Mouse (Mus musculus) kidney, embryonic 15.5 days (tissue): ENCODE measurements around the gene Fastkd5. TPM values are rescaled to one million over a fixed set of nuclear protein-coding genes. Genes with fewer than 3 reads are reported as not detected.
"Not testable (repeated sequence)": the region's sequence is repeated elsewhere in the genome, so short reads cannot be mapped to it uniquely, and the experiment has no call there.

Experiments used
- ATAC-seq: fragments of 200-750 bp; cut with Nextera tagmentation; replicated peaks from 2 replicates; pipeline ENCODE4 v1.8.0; 2017; ENCODE audit warnings: moderate TSS enrichment; ENCODE audit not compliant: low FRiP score
- H3K27ac ChIP-seq: fragments of 300-500 bp; sonication (generic); 2 replicates; pipeline ENCODE4 v1.5.1; 2015; ENCODE audit warnings: mild to moderate bottlenecking, inconsistent platforms
- H3K27me3 ChIP-seq: fragments of 300-500 bp; sonication (generic); 2 replicates; pipeline ENCODE4 v1.6.1; 2015; ENCODE audit warnings: inconsistent platforms
- H3K36me3 ChIP-seq: fragments of 300-500 bp; sonication (generic); 2 replicates; pipeline ENCODE4 v1.6.1; 2015; ENCODE audit warnings: inconsistent platforms
- H3K4me1 ChIP-seq: fragments of 300-500 bp; sonication (generic); 2 replicates; pipeline ENCODE4 v1.6.1; 2015; ENCODE audit warnings: inconsistent platforms
- H3K4me2 ChIP-seq: fragments of 300-500 bp; sonication (generic); 2 replicates; pipeline ENCODE4 v1.6.1; 2015; ENCODE audit warnings: moderate library complexity, mild to moderate bottlenecking, inconsistent platforms
- H3K4me3 ChIP-seq: fragments of 300-500 bp; sonication (generic); replicated peaks from 2 replicates; pipeline ENCODE4 v1.5.1; 2015; ENCODE audit warnings: mild to moderate bottlenecking, inconsistent platforms
- H3K9ac ChIP-seq: fragments of 300-500 bp; sonication (generic); 2 replicates; pipeline ENCODE4 v1.6.1; 2015; ENCODE audit warnings: mild to moderate bottlenecking, inconsistent platforms
- H3K9me3 ChIP-seq: fragments of 300-500 bp; sonication (generic); replicated peaks from 2 replicates; pipeline ENCODE4 v1.6.1; 2016; ENCODE audit warnings: inconsistent platforms
- WGBS: fragments of 180-500 bp; shearing (Covaris S2); methylation state at CpG from one replicate; pipeline ENCODE4 v1.1.7; 2015; ENCODE audit warnings: mixed read lengths; 5-methylcytosine and 5-hydroxymethylcytosine counted together
- polyA plus RNA-seq: library from polyadenylated mRNA; unstranded; fragments of >200 nt; fragmentation: Nextera tagmentation; extraction: Ambion mirVana; gene quantifications from 2 replicates; pipeline ENCODE4 v1.2.1, GENCODE M21; 2015

Fastkd5 gene
- polyA plus RNA-seq, 1 experiment from 2014 or later, result 17.3 TPM

DNA sequence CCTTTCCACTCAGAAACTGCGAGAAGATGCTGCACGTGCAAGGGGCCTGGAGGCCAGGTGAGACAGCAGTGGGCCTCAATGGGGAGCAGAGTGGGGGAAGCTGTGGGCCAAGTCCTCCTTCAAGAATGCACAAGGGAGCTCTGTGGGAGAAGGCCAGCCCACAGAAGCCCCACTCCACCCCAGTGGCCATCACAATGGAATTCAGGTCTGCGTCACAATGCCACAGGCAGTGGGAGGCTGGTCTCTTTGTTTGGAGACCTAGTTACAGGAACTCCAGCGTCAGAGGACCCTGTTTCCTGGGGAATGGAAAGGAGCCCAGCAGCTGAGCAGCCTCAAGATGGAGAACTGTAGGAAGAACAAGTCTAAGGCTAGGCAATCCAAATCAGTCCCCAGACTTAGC, 40.7 kb downstream of the Fastkd5 start:
- H3K4me3 ChIP-seq, result no peak overlapping the region
- no peaks in the 10 kb centered on the region for H3K4me1 ChIP-seq
- no peaks in the 10 kb centered on the region for H3K9me3 ChIP-seq
- no peak overlapping the region for H3K4me2 ChIP-seq
- peaks cover 29% of the 10 kb centered on the region for H3K36me3 ChIP-seq
- WGBS, result 75% methylated on average over 4 of the region's 4 CpGs
- H3K9ac ChIP-seq, result no peak overlapping the region
- no peak overlapping the region for H3K27ac ChIP-seq
- H3K27me3 ChIP-seq, result no peaks in the 10 kb centered on the region
- ATAC-seq, result no peak

DNA sequence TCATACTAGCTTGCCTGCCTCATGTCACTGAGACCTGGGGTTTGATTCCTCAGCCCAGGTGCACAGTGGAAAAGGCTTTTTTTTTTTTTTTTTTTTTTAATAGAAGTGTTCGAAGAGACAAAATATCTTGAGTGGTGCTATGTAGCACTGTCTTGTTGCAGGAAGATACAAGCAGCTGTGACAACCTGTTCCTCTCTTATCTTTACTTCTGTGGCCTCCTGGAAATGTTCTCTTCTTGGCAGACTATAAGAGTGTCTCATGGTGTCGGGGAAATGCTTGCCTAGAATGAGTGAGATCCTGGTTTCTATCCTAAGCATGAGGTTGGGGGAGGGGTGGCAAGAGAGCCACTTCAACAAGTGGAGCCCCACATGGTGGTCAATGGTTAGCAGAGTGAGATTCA, 41.5 kb downstream of the Fastkd5 start:
- Histone ChIP-seq H3K27me3 (no peaks in the 10 kb centered on the region), H3K36me3 (peaks cover 26% of the 10 kb centered on the region), H3K9ac (no peak overlapping the region), H3K4me3 (no peak overlapping the region), H3K4me1 (no peaks in the 10 kb centered on the region), H3K4me2 (no peak overlapping the region), H3K9me3 (no peaks in the 10 kb centered on the region), H3K27ac (no peak overlapping the region)
- no peak for ATAC-seq
- 85% methylated on average over 2 of the region's 2 CpGs for WGBS

DNA sequence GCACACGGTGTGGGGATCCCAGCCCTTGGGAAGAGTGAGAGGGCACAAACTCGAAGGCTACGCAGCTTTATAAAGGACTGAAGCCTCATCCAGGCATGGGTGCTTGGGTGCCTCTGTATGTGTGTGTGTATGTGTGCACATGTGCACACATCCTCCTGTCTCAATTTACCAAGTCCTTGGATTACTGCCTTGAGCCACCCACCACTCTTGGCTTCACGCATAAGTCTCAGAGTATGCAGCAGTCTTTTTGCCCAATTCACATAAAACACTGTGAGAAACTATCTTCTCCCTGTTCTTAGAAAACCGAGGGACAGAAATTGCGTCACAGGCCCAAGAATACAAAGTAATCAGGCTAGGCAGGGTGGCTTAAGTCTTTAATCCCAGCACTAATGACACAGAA, 43.8 kb downstream of the Fastkd5 start:
- H3K36me3 ChIP-seq, result peaks cover 13% of the 10 kb centered on the region
- ATAC-seq, result no peak
- no peak overlapping the region for H3K4me2 ChIP-seq
- peaks cover 23% of the 10 kb centered on the region for H3K27me3 ChIP-seq
- WGBS, result 83% methylated on average over 6 of the region's 6 CpGs
- no peaks in the 10 kb centered on the region for H3K9me3 ChIP-seq
- H3K4me1 ChIP-seq, result peaks cover 3% of the 10 kb centered on the region
- no peak overlapping the region for H3K4me3 ChIP-seq
- H3K9ac ChIP-seq, result no peak overlapping the region
- no peak overlapping the region for H3K27ac ChIP-seq

DNA sequence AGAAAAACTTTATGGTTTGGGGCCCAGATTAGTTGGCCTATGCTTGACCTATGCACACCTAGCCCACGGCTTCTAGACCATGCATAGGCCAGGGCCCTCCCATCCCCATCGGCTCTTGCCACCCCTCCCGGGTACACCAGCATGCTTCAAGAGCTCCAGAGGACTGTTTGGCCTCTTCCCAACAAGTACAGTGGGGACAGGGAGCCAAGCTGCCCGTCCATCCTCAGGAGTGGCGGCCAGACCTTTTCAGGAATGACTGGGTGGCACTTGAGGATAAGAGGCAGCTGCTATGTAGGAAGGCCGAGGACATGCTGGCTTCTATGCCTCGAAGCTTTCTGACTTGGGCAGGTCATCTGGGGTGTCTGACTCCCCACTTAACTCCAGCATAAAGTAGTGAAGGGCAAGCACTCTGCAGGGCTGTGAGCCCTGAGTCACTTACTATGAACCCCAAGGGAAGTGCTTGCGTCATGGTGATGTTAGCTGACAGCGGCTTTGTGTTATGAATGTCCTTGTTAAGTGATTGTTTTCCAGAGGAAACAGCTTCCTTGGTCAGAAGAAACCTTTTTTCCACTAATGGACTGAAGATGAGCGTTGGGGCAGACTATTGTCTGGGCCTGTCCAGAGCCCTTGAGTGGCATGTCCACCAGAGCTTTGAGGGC, 45.8 kb downstream of the Fastkd5 start:
- peaks cover 16% of the 10 kb centered on the region for H3K4me1 ChIP-seq

DNA sequence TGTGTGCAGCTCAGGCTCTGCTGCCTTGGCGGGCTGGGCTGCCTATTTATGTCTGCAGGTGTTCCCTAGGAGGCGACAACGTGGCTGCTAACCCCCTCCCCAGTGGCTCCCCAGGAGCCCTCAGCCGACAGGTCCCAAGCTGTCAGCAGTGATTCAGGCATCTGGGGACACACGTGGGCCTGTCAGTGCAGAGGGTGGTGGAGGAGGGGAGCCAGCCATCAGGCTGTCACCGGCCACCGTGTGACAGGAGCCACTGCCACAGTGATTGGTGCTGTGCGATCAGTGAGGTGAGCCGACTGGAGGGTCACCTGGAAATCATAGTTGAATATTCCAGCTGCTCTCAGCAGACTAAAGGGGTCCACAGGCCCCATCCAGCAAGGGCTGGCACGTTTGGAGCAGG, 47.3 kb downstream of the Fastkd5 start, which contains the start of gene Avp:
TSS of gene Avp (minus strand) at position 3 of the 400 bp plus-strand sequence.
- 43% methylated on average over 10 of the region's 10 CpGs for WGBS
- H3K9me3 ChIP-seq, result no peaks in the 10 kb centered on the region
- H3K9ac ChIP-seq, result no peak within 1 kb of the TSS
- H3K27me3 ChIP-seq, result peaks cover 57% of the 10 kb centered on the region
- H3K4me3 ChIP-seq, result no peak within 1 kb of the TSS
- H3K27ac ChIP-seq, result no peak within 1 kb of the TSS
- peaks cover 19% of the 10 kb centered on the region for H3K4me1 ChIP-seq
- ATAC-seq, result no peak
- H3K4me2 ChIP-seq, result peak within 1 kb of the TSS; percentile 63; the same call in 1 of the 2 replicates
- H3K36me3 ChIP-seq, result no peaks in the 10 kb centered on the region

More for the DNA sequence above, 45.8 kb downstream of the Fastkd5 start:
- Histone ChIP-seq H3K4me2 (no peak overlapping the region), H3K4me3 (no peak overlapping the region), H3K36me3 (no peaks in the 10 kb centered on the region), H3K27me3 (peaks cover 43% of the 10 kb centered on the region), H3K9me3 (no peaks in the 10 kb centered on the region), H3K27ac (no peak overlapping the region), H3K9ac (no peak overlapping the region)
- ATAC-seq, result no peak
- 78% methylated on average over 10 of the region's 10 CpGs for WGBS

DNA sequence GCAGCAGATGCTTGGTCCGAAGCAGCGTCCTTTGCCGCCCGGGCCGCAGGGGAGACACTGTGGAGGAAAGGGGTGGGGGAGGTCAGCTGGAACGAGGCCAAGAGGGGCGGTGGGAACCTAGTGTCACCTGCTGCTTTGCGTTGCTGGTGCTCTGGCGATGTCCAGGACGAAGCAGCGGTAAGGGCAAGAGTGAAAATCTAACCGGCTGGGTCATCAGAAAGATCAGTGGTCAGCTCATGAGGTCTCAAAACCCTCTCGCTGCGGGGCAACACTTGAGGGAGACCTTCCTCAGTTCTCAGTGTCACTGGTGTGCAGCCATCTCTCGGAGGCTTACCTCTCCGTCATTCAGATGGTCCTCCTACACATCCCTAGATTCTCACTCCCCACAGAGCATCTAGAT, 48.6 kb downstream of the Fastkd5 start:
- ATAC-seq, result no peak
- peak overlapping the region; percentile 39 for H3K4me3 ChIP-seq

DNA sequence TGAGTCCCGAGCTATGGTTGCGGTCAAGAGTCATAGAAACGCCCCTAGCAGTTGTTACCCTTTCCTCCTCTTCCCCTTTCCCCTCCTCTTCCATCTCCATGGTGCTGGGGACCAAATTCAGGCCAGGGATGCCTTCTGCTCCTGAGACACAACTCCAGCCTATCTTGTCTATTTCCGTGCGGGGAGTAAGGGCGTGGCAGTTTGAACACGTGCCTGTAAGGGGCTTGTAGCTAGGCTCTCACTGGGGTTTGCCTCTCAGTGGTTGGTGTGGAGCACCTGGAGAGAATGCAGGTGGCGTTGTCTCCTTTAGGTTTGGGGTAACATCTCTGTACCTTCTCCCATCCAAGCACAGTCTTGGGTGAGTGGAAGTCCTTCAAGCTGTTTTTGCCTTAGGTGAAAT, 50.0 kb downstream of the Fastkd5 start:
- H3K4me3 ChIP-seq, result no peak overlapping the region; the same call in 1 of the 2 replicates
- ATAC-seq, result no peak
- 9% methylated on average over 8 of the region's 8 CpGs for WGBS

More for the DNA sequence above, 48.6 kb downstream of the Fastkd5 start:
- Histone ChIP-seq H3K36me3 (no peaks in the 10 kb centered on the region), H3K9ac (0 out of 2 replicates have a peak overlapping the region, but pooled peaks have one; percentile 23), H3K27me3 (peaks cover 71% of the 10 kb centered on the region), H3K4me1 (peaks cover 32% of the 10 kb centered on the region), H3K4me2 (peak overlapping the region; percentile 63), H3K27ac (no peak overlapping the region), H3K9me3 (no peaks in the 10 kb centered on the region)
- 3% methylated on average over 16 of the region's 16 CpGs for WGBS

DNA sequence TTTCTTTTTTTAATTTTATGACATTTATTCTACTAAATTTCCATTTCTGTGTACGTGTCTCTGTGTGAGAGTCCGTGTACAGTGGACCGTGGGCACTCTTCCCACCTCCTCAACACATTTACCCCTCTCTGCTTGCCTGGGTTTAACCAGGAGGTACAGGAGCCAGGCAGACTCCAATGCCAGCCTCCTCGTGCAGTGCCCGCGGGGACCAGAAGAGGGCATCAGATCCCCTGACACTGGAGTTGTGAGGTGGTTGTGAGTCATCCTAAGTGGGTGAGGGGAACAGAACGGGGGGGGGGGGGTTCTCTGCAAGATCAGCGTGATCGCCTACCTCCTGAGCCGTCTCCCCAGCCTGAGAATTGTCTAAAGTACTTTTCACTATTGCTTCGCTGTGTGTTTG, 51.7 kb downstream of the Fastkd5 start:
- H3K9me3 ChIP-seq, result no peaks in the 10 kb centered on the region
- H3K27me3 ChIP-seq, result peaks cover 84% of the 10 kb centered on the region
- no peak overlapping the region for H3K4me2 ChIP-seq
- H3K9ac ChIP-seq, result no peak overlapping the region
- no peak for ATAC-seq
- H3K27ac ChIP-seq, result no peak overlapping the region
- peaks cover 35% of the 10 kb centered on the region for H3K4me1 ChIP-seq
- no peak overlapping the region for H3K4me3 ChIP-seq
- H3K36me3 ChIP-seq, result no peaks in the 10 kb centered on the region
- 9% methylated on average over 11 of the region's 11 CpGs for WGBS

More for the DNA sequence above, 50.0 kb downstream of the Fastkd5 start:
- Histone ChIP-seq H3K27me3 (peaks cover 85% of the 10 kb centered on the region), H3K4me2 (no peak overlapping the region), H3K36me3 (no peaks in the 10 kb centered on the region), H3K9ac (no peak overlapping the region), H3K4me1 (peaks cover 35% of the 10 kb centered on the region), H3K9me3 (no peaks in the 10 kb centered on the region), H3K27ac (no peak overlapping the region)

DNA sequence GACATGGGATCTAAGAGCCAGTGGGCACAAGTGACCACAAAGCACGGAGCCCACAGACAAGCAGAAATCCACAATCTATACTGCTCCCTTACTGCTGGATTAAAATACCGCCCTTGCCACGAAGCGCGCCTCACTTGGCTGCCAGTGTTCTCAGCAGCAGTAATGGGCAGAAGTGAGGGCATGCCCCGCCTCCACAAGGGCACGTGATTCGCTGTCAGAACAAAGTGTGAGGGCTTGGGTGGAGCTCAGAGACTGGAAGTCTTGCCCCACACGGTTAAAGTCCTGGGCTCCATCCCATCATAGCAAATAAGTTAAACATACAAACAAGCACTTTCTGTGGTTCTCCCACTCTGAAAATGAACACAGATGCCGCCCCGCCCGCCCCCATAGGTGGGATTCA, 52.2 kb downstream of the Fastkd5 start:
- no peak overlapping the region; the same call in 1 of the 2 replicates for H3K4me3 ChIP-seq
- peaks cover 35% of the 10 kb centered on the region for H3K4me1 ChIP-seq
- no peaks in the 10 kb centered on the region for H3K36me3 ChIP-seq
- H3K9me3 ChIP-seq, result no peaks in the 10 kb centered on the region
- H3K27me3 ChIP-seq, result peaks cover 78% of the 10 kb centered on the region
- peak; percentile 41; the same call in 1 of the 2 replicates for ATAC-seq
- H3K9ac ChIP-seq, result no peak overlapping the region
- 5% methylated on average over 12 of the region's 12 CpGs for WGBS
- H3K27ac ChIP-seq, result no peak overlapping the region
- H3K4me2 ChIP-seq, result peak overlapping the region; percentile 60; the same call in 1 of the 2 replicates

DNA sequence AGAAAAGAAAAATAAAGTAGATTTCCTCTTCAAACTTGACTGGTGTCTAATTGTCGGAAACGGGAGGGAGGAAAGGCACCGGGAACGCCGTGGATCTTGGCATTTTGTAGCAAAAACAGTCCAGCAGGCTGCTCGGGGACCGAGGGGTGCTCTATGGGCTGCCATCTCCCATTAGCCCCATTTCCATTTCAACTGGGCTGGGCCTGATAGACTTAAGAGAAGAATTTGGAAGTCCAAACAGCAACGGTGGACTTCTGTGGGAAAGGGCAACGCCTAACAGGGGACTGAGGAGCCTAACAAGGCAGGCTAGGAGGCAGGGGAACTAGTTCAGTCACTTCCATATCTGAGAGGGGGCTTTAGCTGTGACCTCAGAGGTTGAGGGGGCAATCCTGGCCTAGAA, 52.8 kb downstream of the Fastkd5 start:
- no peaks in the 10 kb centered on the region for H3K9me3 ChIP-seq
- H3K4me1 ChIP-seq, result peaks cover 35% of the 10 kb centered on the region
- H3K27ac ChIP-seq, result no peak overlapping the region
- WGBS, result 2% methylated on average over 9 of the region's 9 CpGs
- peak overlapping the region; percentile 60 for H3K4me2 ChIP-seq
- peaks cover 72% of the 10 kb centered on the region for H3K27me3 ChIP-seq
- no peak for ATAC-seq
- H3K36me3 ChIP-seq, result no peaks in the 10 kb centered on the region
- H3K4me3 ChIP-seq, result peak overlapping the region; percentile 34
- 0 out of 2 replicates have a peak overlapping the region, but pooled peaks have one; percentile 12 for H3K9ac ChIP-seq

DNA sequence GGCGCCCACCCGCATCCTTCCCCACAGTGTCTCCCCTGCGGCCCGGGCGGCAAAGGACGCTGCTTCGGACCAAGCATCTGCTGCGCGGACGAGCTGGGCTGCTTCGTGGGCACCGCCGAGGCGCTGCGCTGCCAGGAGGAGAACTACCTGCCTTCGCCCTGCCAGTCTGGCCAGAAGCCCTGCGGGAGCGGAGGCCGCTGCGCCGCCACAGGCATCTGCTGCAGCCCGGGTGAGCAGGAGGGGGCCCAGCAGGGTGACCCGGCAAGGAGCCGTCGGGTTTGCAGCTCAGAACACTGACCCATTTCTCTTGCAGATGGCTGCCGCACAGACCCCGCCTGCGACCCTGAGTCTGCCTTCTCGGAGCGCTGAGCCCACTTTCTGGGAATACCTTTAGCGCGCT, 53.3 kb downstream of the Fastkd5 start:
- not testable (repeated sequence) for H3K36me3 ChIP-seq, H3K9me3 ChIP-seq, ATAC-seq, H3K27ac ChIP-seq
- Histone ChIP-seq H3K4me1 (peaks cover 35% of the 10 kb centered on the region), H3K4me3 (peak overlapping the region; percentile 34), H3K4me2 (peak overlapping the region; percentile 60), H3K9ac (0 out of 2 replicates have a peak overlapping the region, but pooled peaks have one; percentile 12), H3K27me3 (peaks cover 68% of the 10 kb centered on the region)
- WGBS, result under 1% methylated on average over 32 of the region's 32 CpGs

DNA sequence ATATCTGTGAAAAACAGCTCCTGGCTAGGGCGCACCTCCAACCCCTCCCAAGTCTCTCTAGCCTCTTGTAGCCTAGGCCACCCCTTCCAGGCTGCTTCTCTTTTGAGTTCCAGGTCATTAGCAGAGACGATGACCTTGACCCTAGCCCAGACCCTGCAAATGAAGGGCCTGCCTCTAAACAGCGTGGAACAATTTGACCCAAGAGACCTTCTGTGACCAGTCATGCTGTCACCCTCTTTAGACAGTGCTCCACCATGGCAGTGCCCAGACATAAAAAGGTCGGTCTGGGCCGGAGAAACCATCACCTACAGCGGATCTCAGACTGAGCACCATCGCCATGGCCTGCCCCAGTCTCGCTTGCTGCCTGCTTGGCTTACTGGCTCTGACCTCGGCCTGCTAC, 54.0 kb downstream of the Fastkd5 start, which contains the start of gene Oxt:
TSS of gene Oxt (plus strand) at position 301 of the 400 bp plus-strand sequence.
- peaks cover 31% of the 10 kb centered on the region for H3K4me1 ChIP-seq
- peaks cover 61% of the 10 kb centered on the region for H3K27me3 ChIP-seq
- peak within 1 kb of the TSS; percentile 60 for H3K4me2 ChIP-seq
- 43% methylated on average over 9 of the region's 9 CpGs for WGBS
- no peaks in the 10 kb centered on the region for H3K36me3 ChIP-seq
- H3K9me3 ChIP-seq, result no peaks in the 10 kb centered on the region
- ATAC-seq, result no peak
- H3K9ac ChIP-seq, result 0 out of 2 replicates have a peak within 1 kb of the TSS, but pooled peaks have one; percentile 12
- peak within 1 kb of the TSS; percentile 34 for H3K4me3 ChIP-seq
- no peak within 1 kb of the TSS for H3K27ac ChIP-seq
